Mouse (Mus musculus) limb, embryonic 10.5 days (tissue): ENCODE measurements around the gene Plxnb2. TPM values are rescaled to one million over a fixed set of nuclear protein-coding genes. Genes with fewer than 3 reads are reported as not detected.

Experiments
- DNase-seq: peaks from one replicate; pipeline ENCODE4 v3.0.0-alpha.2; 2017; ENCODE audit warnings: low spot score
- H3K27ac ChIP-seq: fragments of 300-500 bp; sonication (generic); 2 replicates; pipeline ENCODE4 v1.5.1; 2016; ENCODE audit warnings: mild to moderate bottlenecking
- H3K27me3 ChIP-seq: fragments of 300-500 bp; sonication (generic); 2 replicates; pipeline ENCODE4 v1.6.1; 2016; ENCODE audit warnings: low read depth, mild to moderate bottlenecking; ENCODE audit not compliant: poor library complexity, severe bottlenecking
- H3K36me3 ChIP-seq: fragments of 300-500 bp; sonication (generic); 2 replicates; pipeline ENCODE4 v1.6.1; 2016; ENCODE audit warnings: mild to moderate bottlenecking, moderate library complexity
- H3K4me1 ChIP-seq: fragments of 300-500 bp; sonication (generic); 2 replicates; pipeline ENCODE4 v1.6.1; 2016
- H3K4me3 ChIP-seq: fragments of 300-500 bp; sonication (generic); 2 replicates; pipeline ENCODE4 v1.5.1; 2016; ENCODE audit warnings: mild to moderate bottlenecking, moderate library complexity
- H3K9me3 ChIP-seq: fragments of 300-500 bp; sonication (generic); replicated peaks from 2 replicates; pipeline ENCODE4 v1.6.1; 2016; ENCODE audit warnings: mild to moderate bottlenecking
- WGBS: fragments of 180-500 bp; shearing (Covaris S2); methylation state at CpG from one replicate; pipeline ENCODE4 v1.1.7; 2016; 5-methylcytosine and 5-hydroxymethylcytosine counted together
- polyA plus RNA-seq: library from polyadenylated mRNA; unstranded; fragments of >200 nt; fragmentation: Nextera tagmentation; extraction: Ambion mirVana; gene quantifications from 2 replicates; pipeline ENCODE4 v1.2.1, GENCODE M21; 2016

Plxnb2 gene
- polyA plus RNA-seq, 1 experiment from 2014 or later = 162 TPM

- Histone ChIP-seq H3K27ac (peak overlapping the region; percentile 87; the same call in 1 of the 2 replicates), H3K36me3 (peaks cover 35% of the 10 kb centered on the region), H3K27me3 (peaks cover 74% of the 10 kb centered on the region), H3K9me3 (no peaks in the 10 kb centered on the region), H3K4me1 (peaks cover 56% of the 10 kb centered on the region), H3K4me3 (no peak overlapping the region)
- no peak for DNase-seq
- WGBS = 70% methylated on average over 4 of the region's 4 CpGs
Measured at GRCm38 (mm10) chr15:89141905-89142304, 38.7 kb downstream of the Plxnb2 start.

DNA sequence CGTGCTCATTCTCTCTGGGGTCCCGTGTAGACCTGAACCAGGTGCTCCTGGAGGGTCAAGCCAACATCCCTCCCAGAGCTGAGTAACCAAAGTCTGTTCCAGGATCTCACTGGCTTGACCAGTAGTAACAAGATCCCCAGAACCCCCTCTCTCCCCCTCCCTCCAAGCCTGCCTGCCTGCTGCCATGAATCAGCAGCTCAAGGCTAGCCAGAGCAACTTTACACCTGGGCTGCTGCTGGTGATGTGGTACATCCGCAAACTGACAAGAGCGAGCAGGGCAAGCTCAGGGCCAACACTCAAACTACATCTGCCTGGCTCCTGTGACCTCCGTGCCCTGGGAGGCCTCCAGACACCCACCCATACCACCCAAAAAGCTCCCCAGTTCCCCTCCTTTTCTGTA is 39.1 kb downstream of the Plxnb2 start:
- 0 out of 2 replicates have a peak overlapping the region, but pooled peaks have one; percentile 13 for H3K4me3 ChIP-seq
- peaks cover 52% of the 10 kb centered on the region for H3K4me1 ChIP-seq
- WGBS = 18% methylated on average over 5 of the region's 5 CpGs
- H3K36me3 ChIP-seq = peaks cover 35% of the 10 kb centered on the region
- no peaks in the 10 kb centered on the region for H3K9me3 ChIP-seq
- DNase-seq = no peak
- peak overlapping the region; percentile 87; the same call in 1 of the 2 replicates for H3K27ac ChIP-seq
- H3K27me3 ChIP-seq = peaks cover 70% of the 10 kb centered on the region

- under 1% methylated on average over 19 of the region's 21 CpGs for WGBS
- DNase-seq = peak; percentile 77
- Histone ChIP-seq H3K9me3 (no peaks in the 10 kb centered on the region), H3K27ac (peak within 1 kb of the TSS; percentile 87), H3K36me3 (peaks cover 32% of the 10 kb centered on the region), H3K27me3 (peaks cover 63% of the 10 kb centered on the region), H3K4me1 (peaks cover 45% of the 10 kb centered on the region), H3K4me3 (peak within 1 kb of the TSS; percentile 83)
Measured at GRCm38 (mm10) chr15:89140659-89141252, 39.8 kb downstream of the Plxnb2 start, which contains the start of gene Mapk12. Gene Mapk12, minus strand, starts transcription at chr15:89140703.

DNA sequence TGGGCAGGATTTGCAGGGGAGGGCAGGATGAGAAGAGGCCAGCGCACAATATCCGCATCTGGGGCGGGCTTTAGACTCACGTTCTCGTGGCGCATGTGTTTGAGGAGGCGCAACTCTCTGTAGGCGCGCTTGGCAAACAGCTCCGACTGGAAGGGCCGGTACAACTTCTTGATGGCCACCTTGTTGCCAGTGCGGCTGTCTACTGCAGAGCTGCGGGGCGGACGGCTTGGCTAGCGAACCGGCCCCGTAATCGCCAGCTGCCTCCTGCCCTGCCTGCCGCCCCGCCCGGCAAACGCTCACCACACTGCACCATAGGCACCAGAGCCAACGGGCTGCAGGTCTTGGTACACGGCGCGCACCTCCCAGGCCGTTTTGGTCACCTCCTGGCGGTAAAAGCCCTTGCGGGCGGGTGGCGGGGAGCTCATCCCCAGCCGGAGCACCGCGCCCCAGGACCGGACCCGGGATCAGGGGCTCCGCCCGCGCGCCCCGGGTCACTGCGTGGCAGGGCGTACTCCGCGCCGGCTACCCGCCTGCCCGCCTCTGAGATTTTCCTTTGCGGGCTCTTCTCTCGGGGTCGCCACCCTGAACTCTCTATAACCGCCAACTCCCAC is 40.4 kb downstream of the Plxnb2 start:
- under 1% methylated on average over 52 of the region's 53 CpGs for WGBS
- Histone ChIP-seq H3K9me3 (no peaks in the 10 kb centered on the region), H3K4me1 (peaks cover 42% of the 10 kb centered on the region), H3K27ac (peak overlapping the region; percentile 87), H3K27me3 (peaks cover 57% of the 10 kb centered on the region), H3K4me3 (peak overlapping the region; percentile 83), H3K36me3 (peaks cover 28% of the 10 kb centered on the region)
- peak; percentile 71 for DNase-seq

DNA sequence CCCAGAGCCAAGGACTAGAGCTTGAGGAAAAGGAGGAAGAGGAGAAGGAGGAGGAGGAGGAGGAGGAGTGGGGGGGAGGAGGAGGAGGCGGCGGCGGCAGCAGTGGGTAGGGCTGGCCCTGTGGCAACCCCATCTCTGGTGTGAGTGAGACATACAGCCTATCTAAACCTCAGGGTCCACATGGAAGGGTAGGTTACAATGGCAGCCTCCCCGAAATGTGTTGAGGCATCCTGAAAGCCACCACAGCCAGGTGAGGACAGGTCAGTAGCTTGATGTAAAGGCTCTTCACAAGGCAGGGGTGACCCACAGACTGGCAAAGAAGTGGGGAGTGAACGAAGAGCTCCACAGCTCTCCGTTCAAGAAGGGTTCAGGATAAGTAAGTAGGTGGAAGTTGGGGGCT is 42.1 kb downstream of the Plxnb2 start:
- Histone ChIP-seq H3K27ac (no peak overlapping the region), H3K4me1 (peaks cover 42% of the 10 kb centered on the region), H3K36me3 (peaks cover 18% of the 10 kb centered on the region), H3K4me3 (no peak overlapping the region), H3K9me3 (no peaks in the 10 kb centered on the region), H3K27me3 (peaks cover 44% of the 10 kb centered on the region)
- DNase-seq = no peak
- 95% methylated on average over 6 of the region's 6 CpGs for WGBS

DNA sequence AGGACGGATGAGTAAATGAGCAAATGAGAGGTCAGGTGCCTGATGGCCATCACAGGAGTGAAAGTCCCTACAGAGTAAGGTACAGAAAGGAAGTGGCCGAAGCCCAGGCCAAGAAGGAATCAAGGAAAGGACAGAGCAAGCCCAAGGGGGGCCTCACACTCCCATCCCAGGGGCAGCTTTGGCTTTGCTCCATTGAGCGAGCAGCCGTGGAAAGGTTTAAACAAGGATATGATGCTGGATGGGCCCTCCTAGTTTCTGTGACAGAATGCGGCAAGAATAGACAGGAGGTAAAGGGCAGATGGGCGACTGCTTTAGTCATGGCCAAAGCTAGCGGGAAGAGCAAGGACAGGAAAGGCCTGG is 42.6 kb downstream of the Plxnb2 start:
- Histone ChIP-seq H3K27me3 (peaks cover 39% of the 10 kb centered on the region), H3K9me3 (no peaks in the 10 kb centered on the region), H3K36me3 (peaks cover 16% of the 10 kb centered on the region; the same call in 1 of the 2 replicates), H3K4me1 (peaks cover 42% of the 10 kb centered on the region), H3K4me3 (no peak overlapping the region), H3K27ac (no peak overlapping the region)
- no peak for DNase-seq
- WGBS = 89% methylated on average over 7 of the region's 7 CpGs

DNA sequence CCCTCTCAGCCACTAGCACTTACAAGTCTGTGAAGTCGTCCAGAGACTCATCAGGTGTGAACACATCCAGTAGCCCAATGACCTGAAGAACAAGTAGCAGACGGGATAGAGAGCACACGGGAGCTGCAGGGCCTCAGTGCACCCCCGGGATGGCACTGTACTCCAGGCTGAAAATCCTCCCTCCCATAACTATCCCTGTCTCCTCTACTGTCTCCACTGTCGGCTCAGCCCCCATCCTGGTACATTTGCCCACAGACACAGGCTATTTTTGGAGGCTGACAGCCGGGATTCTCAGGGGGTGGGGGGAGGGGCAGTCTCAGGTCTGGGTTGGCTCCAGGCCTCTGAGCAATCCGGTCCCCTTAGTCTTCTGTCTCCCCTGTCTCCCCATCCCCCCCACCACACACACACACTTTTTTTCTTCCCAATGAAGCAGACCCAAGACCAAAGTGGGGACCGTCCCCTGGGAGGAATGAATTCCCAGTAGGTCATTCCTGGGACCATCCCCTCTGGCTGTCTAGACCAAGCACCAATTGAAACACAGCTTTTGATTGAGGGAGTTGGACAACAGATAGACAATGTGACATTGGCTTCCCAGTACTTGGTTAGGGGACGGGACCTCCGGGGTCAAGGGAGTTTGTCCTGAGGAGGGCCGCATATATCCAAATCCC is 43.1 kb downstream of the Plxnb2 start:
- Histone ChIP-seq H3K9me3 (no peaks in the 10 kb centered on the region), H3K4me1 (peaks cover 41% of the 10 kb centered on the region), H3K36me3 (peaks cover 19% of the 10 kb centered on the region), H3K27me3 (peaks cover 35% of the 10 kb centered on the region), H3K4me3 (no peak overlapping the region), H3K27ac (no peak overlapping the region)
- no peak for DNase-seq
- WGBS = 78% methylated on average over 11 of the region's 11 CpGs

GRCm38 (mm10) chr15:89136461-89137155 is 44.0 kb downstream of the Plxnb2 start:
- Histone ChIP-seq H3K27ac (no peak overlapping the region), H3K4me3 (no peak overlapping the region), H3K27me3 (peaks cover 27% of the 10 kb centered on the region), H3K4me1 (peaks cover 32% of the 10 kb centered on the region), H3K36me3 (peaks cover 28% of the 10 kb centered on the region), H3K9me3 (no peaks in the 10 kb centered on the region)
- WGBS = 97% methylated on average over 5 of the region's 5 CpGs
- DNase-seq = no peak

- DNase-seq = no peak
- Histone ChIP-seq H3K4me3 (no peak overlapping the region), H3K4me1 (peaks cover 19% of the 10 kb centered on the region), H3K27ac (no peak overlapping the region), H3K9me3 (no peaks in the 10 kb centered on the region), H3K27me3 (no peaks in the 10 kb centered on the region), H3K36me3 (peaks cover 42% of the 10 kb centered on the region)
- 90% methylated on average over 3 of the region's 3 CpGs for whole genome bisulfite sequencing
Measured at GRCm38 (mm10) chr15:89131316-89131715, 49.3 kb downstream of the Plxnb2 start.

DNA sequence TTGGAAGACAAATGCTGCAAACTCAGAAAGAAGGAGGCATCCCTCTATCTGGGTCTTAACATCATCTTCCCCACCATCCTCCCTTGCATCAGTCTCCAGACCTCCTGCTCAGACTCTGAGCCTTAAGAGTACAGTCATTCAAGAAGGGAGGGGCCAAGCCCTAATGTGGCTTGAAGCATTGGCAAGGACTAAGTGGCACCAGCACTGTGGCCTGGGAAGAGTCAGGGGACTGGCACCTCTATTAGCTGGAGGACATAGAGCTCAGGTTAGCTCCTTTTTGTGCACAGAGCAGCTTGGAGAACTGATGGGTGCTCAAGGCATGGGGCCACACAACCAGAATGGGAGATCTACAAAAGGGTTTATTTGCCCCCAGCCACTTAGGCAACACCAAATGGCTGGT is 50.3 kb downstream of the Plxnb2 start:
- no peak overlapping the region for H3K27ac ChIP-seq
- H3K27me3 ChIP-seq = no peaks in the 10 kb centered on the region
- peaks cover 19% of the 10 kb centered on the region for H3K4me1 ChIP-seq
- peaks cover 49% of the 10 kb centered on the region for H3K36me3 ChIP-seq
- no peaks in the 10 kb centered on the region for H3K9me3 ChIP-seq
- no peak overlapping the region for H3K4me3 ChIP-seq
- no peak for DNase-seq

DNA sequence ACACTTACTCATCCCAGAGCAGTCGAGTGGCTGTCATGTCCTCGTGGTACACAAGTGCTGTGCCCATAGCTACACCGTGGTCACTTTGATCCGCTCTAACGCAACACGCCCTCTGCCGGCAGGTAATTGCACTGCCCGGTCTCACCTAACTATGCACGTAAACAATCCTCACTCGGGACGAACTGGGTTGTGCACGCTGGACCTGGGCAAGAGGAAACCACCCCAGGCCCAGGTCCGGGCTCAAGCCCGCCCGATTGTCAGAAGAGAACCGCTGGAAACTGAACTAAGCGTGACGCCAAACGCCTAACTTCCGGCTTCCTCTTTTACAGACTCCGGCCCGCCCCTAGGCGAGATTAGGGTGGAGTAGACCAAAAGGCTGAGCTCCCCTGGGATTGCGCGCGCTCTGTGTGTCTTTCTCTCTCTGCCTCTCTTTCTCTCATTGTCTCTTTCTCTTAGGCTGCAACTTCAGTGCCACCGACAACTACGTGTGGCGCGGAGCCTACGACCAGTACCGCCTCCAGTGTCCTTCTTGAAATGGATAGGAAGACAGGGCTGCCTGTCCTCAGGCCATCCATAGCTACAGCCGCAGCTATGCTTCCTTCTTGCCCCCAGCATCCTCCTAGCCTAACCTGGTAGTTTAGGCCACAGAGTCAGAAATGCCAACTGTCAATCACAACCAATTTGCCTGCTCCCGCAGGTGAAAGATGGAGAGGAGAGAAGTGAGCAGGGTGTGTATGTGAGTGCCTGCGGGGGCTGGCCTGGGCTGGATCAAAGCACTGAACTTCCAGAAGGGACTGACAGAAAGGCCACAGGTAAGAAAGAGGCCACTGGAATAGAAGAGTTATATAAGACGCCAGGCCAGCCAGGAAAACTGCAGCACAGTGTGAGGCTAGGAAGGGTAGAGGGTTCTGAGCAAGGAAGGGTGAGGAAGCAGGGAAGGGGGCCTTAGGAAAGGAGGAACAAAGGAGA is 51.9 kb downstream of the Plxnb2 start, which contains the start of gene Hdac10:
TSS of gene Hdac10 (minus strand) at position 319 of the 969 bp plus-strand sequence.
- Histone ChIP-seq H3K36me3 (peaks cover 45% of the 10 kb centered on the region), H3K27ac (peak within 1 kb of the TSS; percentile 89)
- 4% methylated on average over 36 of the region's 36 CpGs for WGBS

More for the DNA sequence above, 51.9 kb downstream of the Plxnb2 start, which contains the start of gene Hdac10:
- Histone ChIP-seq H3K4me3 (peak within 1 kb of the TSS; percentile 71), H3K4me1 (peaks cover 24% of the 10 kb centered on the region), H3K9me3 (no peaks in the 10 kb centered on the region), H3K27me3 (no peaks in the 10 kb centered on the region)
- peak; percentile 89 for DNase-seq
